Mouse (Mus musculus): ENCODE results near the gene Inafm2. TPM values are rescaled to one million over a fixed set of nuclear protein-coding genes. Genes with fewer than 3 reads are reported as not detected.

Inafm2 gene
- polyA plus RNA-seq, 1 experiment, result 18.1 TPM

DNA sequence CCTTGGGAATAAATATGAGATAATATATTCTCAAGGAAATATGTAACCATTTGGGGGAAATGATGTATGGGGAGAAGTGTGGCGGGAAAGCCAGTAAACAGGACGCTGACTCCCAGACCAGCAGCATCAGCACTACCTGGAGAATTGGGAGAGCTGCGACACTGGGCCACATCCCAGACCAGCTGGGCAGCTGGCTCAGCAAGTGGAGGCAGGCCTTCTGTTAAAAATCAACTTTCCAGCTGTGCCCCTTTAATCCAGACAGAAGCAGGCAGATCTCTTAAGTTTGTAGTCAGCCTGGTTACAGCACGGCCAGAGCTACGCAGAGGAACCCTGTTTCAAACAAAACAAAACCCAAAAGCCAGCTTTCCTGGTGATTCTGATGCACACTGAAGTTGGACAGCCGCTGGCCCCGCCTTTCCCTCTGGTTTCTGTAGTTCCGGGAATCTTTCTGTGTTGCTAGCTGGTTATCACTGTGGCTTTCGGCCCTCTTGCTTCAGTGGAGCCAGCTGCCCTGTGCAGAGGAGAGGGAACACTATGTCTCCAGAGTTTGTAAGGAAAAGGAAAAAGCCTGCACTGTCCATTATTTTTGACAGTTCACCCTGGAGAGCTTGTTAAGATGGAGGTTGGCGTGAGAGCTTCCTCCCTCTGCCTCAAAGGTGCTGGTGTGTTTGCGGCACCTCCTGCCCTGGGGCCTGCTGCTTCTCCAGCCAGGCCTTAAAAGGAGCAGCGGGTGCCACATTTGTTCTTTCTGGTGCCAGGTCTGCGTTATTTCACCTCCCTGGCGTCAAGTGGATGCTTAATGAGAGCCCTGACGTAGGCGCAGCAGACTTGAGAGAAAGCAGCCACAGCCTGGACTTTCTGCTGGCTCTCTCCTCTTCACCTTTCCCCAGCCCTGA lies 6.6 kb downstream of the Inafm2 start:
- H3K4me1 ChIP-seq (ENCODE audit: control insufficient read depth, insufficient read depth, low read length), result peaks cover 28% of the 10 kb centered on the region
- 47% methylated on average over 16 of the region's 16 CpGs for WGBS
- DNase-seq, result peak; percentile 31
- H3K4me3 ChIP-seq (replicated peaks; ENCODE audit: extremely low read depth, low read depth, low read length), result no peak overlapping the region
- TF ChIP-seq CTCF (IDR thresholded peaks at IDR 0.05; ENCODE audit: insufficient read depth, low read length) (no peak), POLR2A (IDR thresholded peaks at IDR 0.05; ENCODE audit: borderline replicate concordance, extremely low read depth, low read depth, low read length) (0 out of 2 replicates have a peak, but pooled peaks have one; percentile 23)

DNA sequence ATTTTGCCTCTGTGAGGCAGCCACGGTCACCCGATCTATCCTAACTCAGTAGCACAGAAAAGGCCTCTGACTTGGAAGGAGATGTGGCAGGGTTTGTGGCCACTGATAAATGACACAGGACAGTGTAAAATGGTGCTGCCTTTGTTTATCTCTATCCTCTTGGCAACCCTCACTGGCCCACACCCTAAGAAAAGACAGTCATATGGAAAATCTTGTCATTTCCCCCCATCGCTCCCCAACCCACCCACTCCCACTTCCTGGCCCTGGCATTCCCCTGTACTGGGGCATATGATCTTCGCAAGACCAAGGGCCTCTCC lies 7.2 kb downstream of the Inafm2 start:
- no peak for DNase-seq
- TF ChIP-seq POLR2A (IDR thresholded peaks at IDR 0.05; ENCODE audit: borderline replicate concordance, extremely low read depth, low read depth, low read length) (no peak), CTCF (IDR thresholded peaks at IDR 0.05; ENCODE audit: insufficient read depth, low read length) (no peak)
- 47% methylated on average over 4 of the region's 4 CpGs for WGBS
- Histone ChIP-seq H3K4me3 (replicated peaks; ENCODE audit: extremely low read depth, low read depth, low read length) (no peak overlapping the region), H3K4me1 (ENCODE audit: control insufficient read depth, insufficient read depth, low read length) (peaks cover 23% of the 10 kb centered on the region)

DNA sequence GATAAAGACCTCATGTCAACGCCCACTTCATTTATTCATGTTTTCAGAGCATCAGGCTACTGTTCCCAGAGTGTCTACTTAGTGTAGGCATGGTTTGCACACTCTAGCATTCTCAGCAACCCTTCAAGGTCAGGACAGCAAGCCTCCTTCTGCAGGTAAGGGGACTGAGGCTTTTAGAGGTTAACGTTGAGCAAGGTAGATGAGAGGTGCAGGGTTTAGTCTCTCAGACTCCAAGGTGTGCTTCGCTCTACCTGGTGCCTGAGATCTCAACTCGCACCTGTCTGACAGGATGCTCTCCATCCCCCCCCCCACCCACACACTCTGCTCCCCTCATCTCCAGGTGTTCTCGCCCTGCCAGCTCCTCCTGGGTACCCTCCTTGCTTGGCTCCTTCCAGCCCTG lies 8.6 kb downstream of the Inafm2 start:
- TF ChIP-seq CTCF (IDR thresholded peaks at IDR 0.05; ENCODE audit: insufficient read depth, low read length) (no peak), POLR2A (IDR thresholded peaks at IDR 0.05; ENCODE audit: borderline replicate concordance, extremely low read depth, low read depth, low read length) (no peak)
- Histone ChIP-seq H3K4me3 (replicated peaks; ENCODE audit: extremely low read depth, low read depth, low read length) (no peak overlapping the region), H3K4me1 (ENCODE audit: control insufficient read depth, insufficient read depth, low read length) (peaks cover 20% of the 10 kb centered on the region)
- no peak for DNase-seq
- 79% methylated on average over 5 of the region's 5 CpGs for WGBS

DNA sequence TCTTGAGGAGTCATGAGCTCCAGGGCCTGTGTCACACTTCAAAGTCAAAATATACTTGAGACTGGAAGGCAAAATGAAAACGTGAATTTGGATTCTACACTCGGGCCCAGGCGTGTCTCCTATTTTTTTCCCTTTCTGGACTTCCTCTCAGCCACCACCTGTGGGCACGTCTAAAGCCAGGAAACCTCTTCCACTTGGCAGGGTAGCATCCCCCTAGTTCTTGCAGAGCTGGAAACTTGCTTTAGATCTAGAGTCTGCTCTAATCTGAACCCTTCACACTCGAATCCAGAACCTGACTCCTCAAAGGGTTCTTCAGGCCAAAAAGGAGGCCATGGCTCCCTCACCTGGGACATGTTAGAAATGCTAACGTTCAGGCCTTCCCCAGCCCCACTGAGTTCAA lies 9.8 kb downstream of the Inafm2 start:
- DNase-seq, result no peak
- TF ChIP-seq POLR2A (IDR thresholded peaks at IDR 0.05; ENCODE audit: borderline replicate concordance, extremely low read depth, low read depth, low read length) (no peak), CTCF (IDR thresholded peaks at IDR 0.05; ENCODE audit: insufficient read depth, low read length) (no peak)
- no peak overlapping the region for H3K4me3 ChIP-seq (replicated peaks; ENCODE audit: extremely low read depth, low read depth, low read length)
- H3K4me1 ChIP-seq (ENCODE audit: control insufficient read depth, insufficient read depth, low read length), result peaks cover 17% of the 10 kb centered on the region
- WGBS, result 71% methylated on average over 6 of the region's 6 CpGs

DNA sequence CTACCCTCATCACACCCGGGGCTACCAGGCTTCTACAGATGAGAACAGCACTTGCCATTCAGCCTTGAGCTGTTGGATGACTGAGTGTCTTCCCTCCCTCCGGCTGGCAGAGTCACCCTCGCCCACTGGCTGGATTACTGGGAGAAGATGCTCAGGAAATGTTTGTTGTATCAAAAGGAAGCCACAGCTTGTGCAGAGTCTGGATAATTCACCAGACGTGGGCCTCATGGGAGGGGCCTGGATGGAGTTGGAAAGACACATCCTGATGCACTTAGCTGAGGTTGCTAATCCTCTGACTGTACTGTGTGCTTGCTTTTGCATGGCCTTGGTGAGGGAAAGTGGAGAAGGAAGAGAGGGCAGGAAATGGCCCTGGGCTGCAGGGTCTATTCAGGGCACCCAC lies 10.5 kb downstream of the Inafm2 start:
- WGBS, result 54% methylated on average over 4 of the region's 4 CpGs
- DNase-seq, result peak; percentile 10
- peaks cover 24% of the 10 kb centered on the region for H3K4me1 ChIP-seq (ENCODE audit: control insufficient read depth, insufficient read depth, low read length)
- TF ChIP-seq POLR2A (IDR thresholded peaks at IDR 0.05; ENCODE audit: borderline replicate concordance, extremely low read depth, low read depth, low read length), result no peak
- no peak for TF ChIP-seq CTCF (IDR thresholded peaks at IDR 0.05; ENCODE audit: insufficient read depth, low read length)
- no peak overlapping the region for H3K4me3 ChIP-seq (replicated peaks; ENCODE audit: extremely low read depth, low read depth, low read length)

DNA sequence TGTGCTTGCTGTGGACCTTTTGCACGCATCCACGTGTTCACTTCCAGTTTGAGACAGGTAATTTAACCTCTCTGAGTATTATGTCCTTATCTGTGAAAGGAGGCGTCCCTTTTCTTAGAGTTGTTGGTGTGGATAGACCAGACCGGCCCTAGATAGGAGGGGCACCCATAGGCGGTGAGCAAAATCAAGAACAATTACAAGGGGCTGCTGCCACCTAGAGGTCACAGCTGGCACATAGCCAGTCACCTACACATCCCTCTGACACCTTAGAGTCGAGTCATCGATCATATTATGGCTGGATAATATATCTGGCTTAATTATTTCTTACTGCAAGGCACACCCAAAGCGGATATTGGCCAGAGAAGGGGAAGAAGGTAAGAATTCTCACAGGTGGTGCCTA lies 14.3 kb downstream of the Inafm2 start:
- Histone ChIP-seq H3K4me3 (replicated peaks; ENCODE audit: extremely low read depth, low read depth, low read length) (no peak overlapping the region), H3K4me1 (ENCODE audit: control insufficient read depth, insufficient read depth, low read length) (peaks cover 38% of the 10 kb centered on the region)
- TF ChIP-seq CTCF (IDR thresholded peaks at IDR 0.05; ENCODE audit: insufficient read depth, low read length), result peak; percentile 75
- TF ChIP-seq POLR2A (IDR thresholded peaks at IDR 0.05; ENCODE audit: borderline replicate concordance, extremely low read depth, low read depth, low read length), result no peak
- DNase-seq, result peak; percentile 47
- WGBS, result 26% methylated on average over 8 of the region's 8 CpGs

DNA sequence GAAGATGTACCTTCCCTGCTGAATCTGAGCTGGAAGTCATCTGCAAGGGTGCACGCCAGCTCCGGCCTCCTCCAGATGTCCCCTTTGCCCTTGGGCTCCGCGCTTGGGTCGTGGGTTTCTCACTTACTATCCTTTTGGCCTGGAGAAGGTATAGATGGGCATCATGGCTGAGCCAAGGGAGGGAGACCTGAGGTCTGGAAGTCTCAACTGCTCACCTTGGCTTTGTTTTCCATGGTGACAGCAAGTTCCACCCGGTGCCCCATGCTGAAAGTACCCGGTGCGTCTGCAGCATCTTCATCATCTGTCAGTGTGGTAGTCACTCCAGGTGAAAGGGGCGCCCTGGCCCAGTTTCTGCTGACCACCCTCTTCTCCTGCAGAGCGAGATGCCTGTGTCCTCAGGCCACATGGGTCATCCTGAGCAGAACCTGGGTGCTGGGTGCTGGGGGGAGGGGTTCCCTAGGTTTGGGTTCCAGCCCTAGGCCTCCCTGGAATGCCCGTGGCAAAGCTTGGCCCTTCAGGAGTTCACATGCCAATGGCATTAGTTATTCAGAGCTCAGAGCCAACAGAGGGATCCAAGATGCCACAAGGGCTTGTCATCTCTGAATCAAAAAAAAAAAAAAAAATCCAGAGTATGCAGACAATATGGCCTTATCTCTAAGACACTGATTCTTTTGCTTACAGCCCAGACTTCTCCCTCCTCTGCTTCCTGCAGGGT lies 14.9 kb downstream of the Inafm2 start:
- peaks cover 38% of the 10 kb centered on the region for H3K4me1 ChIP-seq (ENCODE audit: control insufficient read depth, insufficient read depth, low read length)
- H3K4me3 ChIP-seq (replicated peaks; ENCODE audit: extremely low read depth, low read depth, low read length), result no peak overlapping the region
- TF ChIP-seq CTCF (IDR thresholded peaks at IDR 0.05; ENCODE audit: insufficient read depth, low read length) (no peak), POLR2A (IDR thresholded peaks at IDR 0.05; ENCODE audit: borderline replicate concordance, extremely low read depth, low read depth, low read length) (no peak)
- WGBS, result 85% methylated on average over 11 of the region's 11 CpGs
- peak; percentile 12 for DNase-seq

DNA sequence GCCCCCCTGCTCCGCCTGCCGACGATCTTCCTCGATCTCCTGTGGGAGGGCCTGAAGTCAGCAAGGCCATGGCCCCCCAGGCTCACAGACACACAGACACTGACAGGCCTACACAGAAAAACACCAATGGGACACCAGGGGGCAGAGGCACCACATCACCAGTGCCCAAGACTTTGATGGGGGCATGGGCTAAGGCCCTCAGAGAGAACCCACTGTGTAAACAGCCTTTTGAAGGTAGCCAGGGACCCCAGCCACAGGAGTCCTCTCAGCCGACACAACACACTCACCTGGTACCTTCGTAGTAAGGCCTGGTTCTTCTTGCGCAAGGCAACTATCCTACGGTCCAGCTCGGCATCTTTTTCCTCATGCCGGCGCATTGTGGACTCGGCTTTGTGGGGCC lies 15.8 kb downstream of the Inafm2 start:
- TF ChIP-seq POLR2A (IDR thresholded peaks at IDR 0.05; ENCODE audit: borderline replicate concordance, extremely low read depth, low read depth, low read length) (no peak), CTCF (IDR thresholded peaks at IDR 0.05; ENCODE audit: insufficient read depth, low read length) (peak; percentile 32; the same call in 1 of the 2 replicates)
- Histone ChIP-seq H3K4me3 (replicated peaks; ENCODE audit: extremely low read depth, low read depth, low read length) (peak overlapping the region; percentile 50), H3K4me1 (ENCODE audit: control insufficient read depth, insufficient read depth, low read length) (peaks cover 37% of the 10 kb centered on the region)
- DNase-seq, result peak; percentile 28
- 68% methylated on average over 12 of the region's 12 CpGs for WGBS

DNA sequence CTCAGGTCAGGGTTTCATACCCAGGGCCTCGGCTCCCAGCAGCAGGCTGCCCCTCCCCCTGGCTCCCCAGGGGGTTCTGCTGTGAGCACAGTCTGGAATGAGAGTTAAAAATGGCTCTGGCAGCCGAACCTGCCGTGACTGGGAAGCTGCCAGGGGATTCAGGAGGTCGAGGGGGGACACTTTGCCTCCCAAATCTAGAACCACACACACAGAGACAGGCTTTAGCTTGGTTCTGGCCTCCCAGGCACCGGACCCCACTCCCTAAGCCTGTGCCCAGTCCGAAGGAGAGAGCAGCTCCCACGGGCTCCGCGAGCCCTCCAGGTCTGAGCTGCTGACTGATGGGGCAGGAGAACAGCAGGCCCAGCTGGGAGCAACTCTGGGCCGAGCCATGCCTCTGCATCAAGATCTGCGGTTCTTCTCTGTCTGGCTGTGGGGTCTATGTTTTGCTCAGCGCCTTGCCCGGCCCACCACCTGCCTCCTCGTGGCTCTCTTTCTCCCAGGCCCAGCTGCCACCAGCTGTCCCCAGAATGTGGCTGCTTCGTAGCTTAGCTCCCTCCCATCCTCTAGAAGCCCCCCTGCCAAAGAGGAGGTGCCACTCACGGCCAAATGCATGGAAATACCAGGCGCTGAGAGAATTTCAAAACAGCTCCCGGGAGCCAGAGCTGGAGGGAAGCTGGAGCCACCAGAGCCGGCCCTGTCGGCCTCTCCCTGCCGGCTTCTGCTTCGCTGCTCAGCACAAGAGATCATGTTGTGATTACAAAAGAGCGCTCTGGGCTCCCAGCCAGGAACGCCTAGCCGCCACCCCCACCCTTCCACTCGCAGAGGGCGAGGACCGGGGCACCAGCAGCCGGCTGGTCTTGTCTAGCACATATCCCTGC lies 16.6 kb downstream of the Inafm2 start, which contains the start of gene Ccdc9b:
Gene Ccdc9b (minus strand): TSS at position 756 of the 878 bp plus-strand sequence.
- DNase-seq, result peak; percentile 96
- H3K4me1 ChIP-seq (ENCODE audit: control insufficient read depth, insufficient read depth, low read length), result peaks cover 38% of the 10 kb centered on the region
- WGBS, result 6% methylated on average over 29 of the region's 29 CpGs
- TF ChIP-seq POLR2A (IDR thresholded peaks at IDR 0.05; ENCODE audit: borderline replicate concordance, extremely low read depth, low read depth, low read length) (peak; percentile 75; the same call in 1 of the 2 replicates), CTCF (IDR thresholded peaks at IDR 0.05; ENCODE audit: insufficient read depth, low read length) (no peak)
- peak within 1 kb of the TSS; percentile 80 for H3K4me3 ChIP-seq (replicated peaks; ENCODE audit: extremely low read depth, low read depth, low read length)
